Mouse (Mus musculus) lung, postnatal 0 days (tissue): ENCODE measurements around the gene Slc2a13.

ENCODE experiments used
- CTCF ChIP-seq: IDR thresholded peaks from 2 replicates; pipeline ENCODE4 v1.5.1; 2016; ENCODE audit warnings: antibody characterized with exemption, mild to moderate bottlenecking
- EP300 ChIP-seq: IDR thresholded peaks from 2 replicates; pipeline ENCODE4 v1.6.1; 2016; ENCODE audit warnings: antibody characterized with exemption, mild to moderate bottlenecking, control low read depth

DNA sequence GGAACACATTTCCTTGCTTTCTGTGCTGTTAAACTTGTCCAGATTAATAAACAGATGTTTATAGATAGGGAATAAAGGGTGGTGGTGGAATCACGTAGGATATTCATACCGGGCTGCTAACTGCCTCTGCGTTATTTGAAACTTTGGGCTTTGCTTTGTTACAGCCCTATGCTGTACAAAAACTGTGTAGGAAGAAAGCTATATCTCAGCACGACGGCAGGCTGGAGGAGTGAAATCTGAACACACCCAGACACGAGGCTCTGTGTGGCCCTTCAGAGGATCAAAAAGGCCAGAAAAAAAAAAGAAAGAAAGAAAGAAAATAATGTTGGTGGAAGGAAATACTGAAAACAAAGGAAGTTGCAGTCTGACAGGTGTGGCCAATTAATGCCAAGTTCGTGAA, 166.1 kb downstream of the Slc2a13 start:
- TF ChIP-seq CTCF (no peak), EP300 (no peak)
